Mouse (Mus musculus) heart, embryonic 12.5 days (tissue): ENCODE measurements at regions not wholly inside any gene's neighbourhood (a gene's known extent, or its start where the extent isn't known, plus 50 kb on each side); places are given as distances from the start of the nearest gene placed in this dataset.

ENCODE experiments used
- ATAC-seq: fragments of 200-750 bp; cut with Nextera tagmentation; 2 replicates; pipeline ENCODE4 v1.8.0; 2017; ENCODE audit warnings: moderate TSS enrichment, moderate library complexity; ENCODE audit not compliant: insufficient number of reproducible peaks, low FRiP score
- H3K27ac ChIP-seq: fragments of 300-500 bp; sonication (generic); 2 replicates; pipeline ENCODE4 v1.5.1; 2016; ENCODE audit warnings: mild to moderate bottlenecking, moderate library complexity; ENCODE audit not compliant: poor library complexity, severe bottlenecking
- H3K27me3 ChIP-seq: fragments of 300-500 bp; sonication (generic); replicated peaks from 2 replicates; pipeline ENCODE4 v1.6.1; 2016; ENCODE audit warnings: mild to moderate bottlenecking, moderate library complexity
- H3K36me3 ChIP-seq: fragments of 300-500 bp; sonication (generic); 2 replicates; pipeline ENCODE4 v1.6.1; 2016; ENCODE audit warnings: mild to moderate bottlenecking, moderate library complexity
- H3K4me1 ChIP-seq: fragments of 300-500 bp; sonication (generic); replicated peaks from 2 replicates; pipeline ENCODE4 v1.6.1; 2016; ENCODE audit warnings: mild to moderate bottlenecking
- H3K4me2 ChIP-seq: fragments of 300-500 bp; sonication (generic); 2 replicates; pipeline ENCODE4 v1.6.1; 2016; ENCODE audit warnings: mild to moderate bottlenecking, moderate library complexity
- H3K4me3 ChIP-seq: fragments of 300-500 bp; sonication (generic); 2 replicates; pipeline ENCODE4 v1.5.1; 2016; ENCODE audit warnings: mild to moderate bottlenecking
- H3K9ac ChIP-seq: fragments of 300-500 bp; sonication (generic); 2 replicates; pipeline ENCODE4 v1.6.1; 2016; ENCODE audit warnings: mild to moderate bottlenecking, moderate library complexity
- H3K9me3 ChIP-seq: fragments of 300-500 bp; sonication (generic); replicated peaks from 2 replicates; pipeline ENCODE4 v1.6.1; 2016; ENCODE audit warnings: mild to moderate bottlenecking, moderate library complexity
- WGBS: fragments of 180-500 bp; shearing (Covaris S2); methylation state at CpG from one replicate; pipeline ENCODE4 v1.1.7; 2016; 5-methylcytosine and 5-hydroxymethylcytosine counted together

- Histone ChIP-seq H3K27ac (no peak overlapping the region), H3K4me1 (no peaks in the 10 kb centered on the region), H3K27me3 (no peaks in the 10 kb centered on the region), H3K4me3 (no peak overlapping the region), H3K36me3 (no peaks in the 10 kb centered on the region), H3K4me2 (no peak overlapping the region), H3K9me3 (no peaks in the 10 kb centered on the region), H3K9ac (no peak overlapping the region)
- ATAC-seq = no peak
- WGBS = 48% methylated on average over 4 of the region's 4 CpGs
These were observed 509.2 kb upstream of the Pou3f2 start for GRCm38 (mm10) chr4:22997198-22997985.

DNA sequence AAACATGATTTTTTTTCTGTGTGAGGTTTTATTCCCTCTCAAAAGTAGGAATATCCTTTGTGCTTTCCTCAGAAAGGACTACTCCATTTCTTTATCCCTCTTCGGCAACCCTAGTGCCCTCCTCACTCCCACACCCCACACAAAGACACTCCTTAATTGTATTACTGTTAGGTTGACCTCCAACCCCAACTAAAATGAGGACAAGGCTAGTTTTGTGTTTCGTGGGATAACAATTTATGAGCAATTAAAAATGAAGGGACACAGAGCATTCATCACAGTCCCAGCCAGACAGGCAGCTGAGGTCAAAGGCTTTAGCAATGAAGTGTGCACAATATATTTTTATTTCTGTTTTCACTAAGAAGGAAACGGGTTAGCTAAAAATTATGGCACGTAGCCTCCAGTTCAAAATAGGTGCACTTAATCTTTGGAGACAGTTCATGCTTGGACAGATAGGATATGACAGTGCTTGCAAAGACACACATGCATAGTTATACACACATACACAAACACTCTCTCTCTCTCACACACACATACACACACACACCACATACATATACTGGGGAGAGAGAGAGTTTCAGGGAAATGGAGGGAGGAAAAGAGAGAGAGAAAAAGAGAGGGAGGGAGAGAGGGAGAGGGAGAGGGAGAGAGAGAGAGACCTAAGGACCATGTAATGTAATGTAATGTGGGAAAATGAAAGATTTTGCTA lies 498.8 kb upstream of the Pou3f2 start:
- H3K4me2 ChIP-seq = no peak overlapping the region
- no peaks in the 10 kb centered on the region for H3K9me3 ChIP-seq
- no peak overlapping the region for H3K27ac ChIP-seq
- no peak overlapping the region for H3K9ac ChIP-seq
- no peaks in the 10 kb centered on the region for H3K36me3 ChIP-seq
- no peak for ATAC-seq
- WGBS = 71% methylated on average over 4 of the region's 4 CpGs
- no peak overlapping the region for H3K4me3 ChIP-seq
- H3K27me3 ChIP-seq = no peaks in the 10 kb centered on the region
- no peaks in the 10 kb centered on the region for H3K4me1 ChIP-seq

- H3K4me3 ChIP-seq = no peak overlapping the region
- no peak overlapping the region for H3K4me2 ChIP-seq
- WGBS = 54% methylated on average over 4 of the region's 4 CpGs
- H3K27me3 ChIP-seq = no peaks in the 10 kb centered on the region
- H3K36me3 ChIP-seq = no peaks in the 10 kb centered on the region
- no peak for ATAC-seq
- H3K9me3 ChIP-seq = no peaks in the 10 kb centered on the region
- no peak overlapping the region for H3K27ac ChIP-seq
- no peak overlapping the region for H3K9ac ChIP-seq
- no peaks in the 10 kb centered on the region for H3K4me1 ChIP-seq
These were observed 485.5 kb upstream of the Pou3f2 start for GRCm38 (mm10) chr4:22973585-22974116.

DNA sequence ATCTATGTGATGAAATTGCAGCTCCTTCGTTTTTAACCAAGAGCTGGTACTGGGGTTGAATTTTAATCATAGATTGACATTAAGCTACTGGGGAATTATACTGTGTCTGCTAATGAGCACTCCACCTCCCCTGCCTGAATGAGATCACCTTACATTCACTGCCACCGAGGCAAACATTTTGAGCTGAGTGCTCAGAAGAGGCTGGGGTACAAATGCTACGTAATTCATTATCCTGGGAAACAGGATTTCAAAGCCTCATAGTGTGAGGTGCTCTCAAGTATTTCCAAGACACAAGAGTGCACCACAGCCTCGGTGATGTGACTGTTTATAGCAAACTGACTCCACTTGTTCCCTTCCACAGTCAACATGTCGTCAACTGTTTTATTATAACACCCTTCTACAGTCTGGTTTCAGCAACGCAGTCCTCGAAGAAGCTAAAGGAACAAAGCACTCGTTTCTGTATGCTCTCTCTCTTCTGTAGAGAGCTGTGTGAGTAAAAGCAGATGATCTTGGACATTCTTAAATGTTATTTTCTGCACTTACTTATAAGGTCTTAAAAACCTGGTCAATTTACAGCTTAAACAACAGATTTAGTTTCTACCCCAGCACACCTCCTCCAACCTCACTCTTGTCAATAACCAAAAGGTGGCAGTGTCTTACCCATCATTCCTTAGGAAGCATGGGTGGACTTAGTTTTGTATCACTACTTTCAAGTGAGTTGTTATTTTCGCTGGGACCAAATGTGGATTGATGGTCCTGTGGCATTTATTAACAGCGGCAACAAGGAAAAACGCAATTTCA lies 484.8 kb upstream of the Pou3f2 start:
- Histone ChIP-seq H3K27me3 (no peaks in the 10 kb centered on the region), H3K27ac (no peak overlapping the region), H3K9me3 (no peaks in the 10 kb centered on the region), H3K4me1 (no peaks in the 10 kb centered on the region), H3K4me3 (no peak overlapping the region), H3K36me3 (no peaks in the 10 kb centered on the region), H3K4me2 (no peak overlapping the region), H3K9ac (no peak overlapping the region)
- ATAC-seq = no peak
- 59% methylated on average over 11 of the region's 11 CpGs for WGBS

- Histone ChIP-seq H3K4me1 (no peaks in the 10 kb centered on the region), H3K9me3 (no peaks in the 10 kb centered on the region), H3K27ac (no peak overlapping the region), H3K36me3 (no peaks in the 10 kb centered on the region), H3K4me3 (no peak overlapping the region), H3K27me3 (no peaks in the 10 kb centered on the region), H3K9ac (no peak overlapping the region), H3K4me2 (no peak overlapping the region)
- WGBS = 70% methylated on average over 2 of the region's 2 CpGs
- no peak for ATAC-seq
These were observed 483.0 kb upstream of the Pou3f2 start for GRCm38 (mm10) chr4:22971127-22971526.

- H3K4me2 ChIP-seq = no peak overlapping the region
- no peaks in the 10 kb centered on the region for H3K27me3 ChIP-seq
- no peak overlapping the region for H3K27ac ChIP-seq
- ATAC-seq = no peak
- H3K4me3 ChIP-seq = no peak overlapping the region
- no peaks in the 10 kb centered on the region for H3K9me3 ChIP-seq
- WGBS = 27% methylated on average over 5 of the region's 5 CpGs
- H3K36me3 ChIP-seq = no peaks in the 10 kb centered on the region
- H3K4me1 ChIP-seq = no peaks in the 10 kb centered on the region
- H3K9ac ChIP-seq = no peak overlapping the region
These were observed 482.3 kb upstream of the Pou3f2 start for GRCm38 (mm10) chr4:22970495-22970894.

DNA sequence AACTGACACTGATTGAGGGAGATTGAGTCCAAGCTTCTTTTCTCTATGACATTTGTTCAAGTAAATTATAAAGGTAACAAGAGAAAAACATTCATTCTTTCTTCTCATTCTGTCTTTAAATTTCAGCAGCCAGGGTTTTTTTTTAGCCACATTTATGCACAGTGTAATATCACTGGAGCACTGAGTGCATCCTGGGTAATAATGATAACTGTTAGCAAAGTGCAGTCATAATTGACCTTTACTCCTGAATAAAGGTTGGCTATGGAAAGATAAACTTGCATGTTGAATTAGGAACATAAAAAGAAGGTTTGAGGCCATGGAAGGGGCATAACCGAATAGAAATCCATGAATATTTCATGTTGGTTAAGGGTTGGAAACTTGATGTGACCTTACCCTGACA lies 461.3 kb upstream of the Pou3f2 start:
- H3K36me3 ChIP-seq = no peaks in the 10 kb centered on the region
- no peak overlapping the region for H3K27ac ChIP-seq
- peaks cover 13% of the 10 kb centered on the region for H3K4me1 ChIP-seq
- H3K4me2 ChIP-seq = no peak overlapping the region
- no peaks in the 10 kb centered on the region for H3K9me3 ChIP-seq
- H3K27me3 ChIP-seq = no peaks in the 10 kb centered on the region
- ATAC-seq = no peak
- no peak overlapping the region for H3K4me3 ChIP-seq
- no peak overlapping the region for H3K9ac ChIP-seq
- WGBS = 91% methylated on average over 1 of the region's 1 CpGs

GRCm38 (mm10) chr4:22948880-22949279 lies 460.7 kb upstream of the Pou3f2 start:
- Histone ChIP-seq H3K36me3 (no peaks in the 10 kb centered on the region), H3K9me3 (no peaks in the 10 kb centered on the region), H3K4me2 (no peak overlapping the region), H3K27me3 (no peaks in the 10 kb centered on the region), H3K4me3 (no peak overlapping the region), H3K4me1 (peaks cover 13% of the 10 kb centered on the region), H3K27ac (no peak overlapping the region), H3K9ac (no peak overlapping the region)
- WGBS = 44% methylated on average over 4 of the region's 4 CpGs
- no peak for ATAC-seq

DNA sequence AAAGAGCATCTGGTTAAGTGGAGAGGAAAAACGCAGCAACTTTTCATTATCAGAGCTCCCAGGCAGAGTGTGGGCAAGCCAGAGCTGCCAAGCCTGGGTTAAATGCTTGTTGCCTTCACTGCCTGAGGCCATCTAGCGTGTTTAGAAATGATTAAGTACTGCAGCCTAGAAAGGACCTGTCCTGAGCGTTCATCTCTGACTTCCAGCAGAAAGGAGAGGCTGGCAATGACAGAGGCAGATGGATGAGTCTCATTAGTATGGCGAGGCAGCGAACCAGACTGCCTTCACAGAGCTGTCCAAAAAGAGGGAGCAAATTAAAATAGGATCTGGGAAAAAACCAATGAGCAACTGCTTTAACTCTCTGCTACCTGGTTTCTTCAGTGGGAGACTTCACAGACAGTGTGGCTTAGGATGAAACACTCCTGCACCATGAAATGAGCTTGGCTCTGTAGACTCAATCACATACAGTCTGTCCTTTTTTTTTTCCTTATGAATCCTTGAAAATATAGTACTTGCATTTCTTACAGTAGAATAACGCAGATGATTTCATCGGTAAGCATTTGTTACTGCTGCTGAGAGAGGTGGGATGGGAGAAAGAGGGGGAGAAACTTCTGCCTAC lies 458.7 kb upstream of the Pou3f2 start:
- 47% methylated on average over 7 of the region's 7 CpGs for WGBS
- no peak overlapping the region for H3K9ac ChIP-seq
- no peaks in the 10 kb centered on the region for H3K27me3 ChIP-seq
- H3K4me1 ChIP-seq = peaks cover 13% of the 10 kb centered on the region
- H3K9me3 ChIP-seq = no peaks in the 10 kb centered on the region
- no peak overlapping the region for H3K4me3 ChIP-seq
- H3K36me3 ChIP-seq = no peaks in the 10 kb centered on the region
- ATAC-seq = no peak
- H3K4me2 ChIP-seq = no peak overlapping the region
- H3K27ac ChIP-seq = no peak overlapping the region

- no peaks in the 10 kb centered on the region for H3K27me3 ChIP-seq
- H3K27ac ChIP-seq = no peak overlapping the region
- WGBS = 43% methylated on average over 1 of the region's 1 CpGs
- no peak overlapping the region for H3K9ac ChIP-seq
- no peak overlapping the region for H3K4me3 ChIP-seq
- H3K4me1 ChIP-seq = no peaks in the 10 kb centered on the region
- no peaks in the 10 kb centered on the region for H3K36me3 ChIP-seq
- no peaks in the 10 kb centered on the region for H3K9me3 ChIP-seq
- no peak for ATAC-seq
- no peak overlapping the region for H3K4me2 ChIP-seq
These were observed 450.1 kb upstream of the Pou3f2 start for GRCm38 (mm10) chr4:22938302-22938701.

DNA sequence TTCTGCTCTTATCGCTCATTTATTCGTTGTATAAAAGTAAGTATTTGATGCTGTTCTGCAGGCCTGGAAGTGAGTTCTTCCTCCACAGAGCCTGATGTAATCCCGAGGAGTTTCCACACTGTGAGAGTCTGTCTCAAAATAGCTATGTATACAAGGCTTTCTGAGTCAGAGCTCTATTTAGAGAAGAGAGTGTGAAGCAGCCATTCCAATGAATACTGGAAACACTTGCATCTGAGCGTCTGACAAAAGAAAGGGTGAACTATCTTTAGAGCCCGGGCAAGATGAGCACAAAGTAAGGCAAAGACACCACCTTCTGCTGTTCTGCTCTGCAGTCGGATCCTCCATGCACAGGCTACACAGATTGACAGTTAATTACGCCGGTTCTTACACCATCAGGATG lies 436.0 kb upstream of the Pou3f2 start:
- Histone ChIP-seq H3K9ac (no peak overlapping the region), H3K4me1 (no peaks in the 10 kb centered on the region), H3K9me3 (no peaks in the 10 kb centered on the region), H3K4me3 (no peak overlapping the region), H3K27me3 (no peaks in the 10 kb centered on the region), H3K4me2 (no peak overlapping the region), H3K36me3 (no peaks in the 10 kb centered on the region), H3K27ac (peak overlapping the region; percentile 71; the same call in 1 of the 2 replicates)
- ATAC-seq = peak; percentile 29; the same call in 1 of the 2 replicates
- WGBS = 59% methylated on average over 8 of the region's 8 CpGs
